Mouse (Mus musculus) spleen, adult 12 weeks (tissue): ENCODE results near the gene Oma1.

Experiments
- DNase-seq: peaks from one replicate; pipeline ENCODE4 v3.0.0; 2022; ENCODE audit warnings: low spot score

The Oma1 gene

DNA sequence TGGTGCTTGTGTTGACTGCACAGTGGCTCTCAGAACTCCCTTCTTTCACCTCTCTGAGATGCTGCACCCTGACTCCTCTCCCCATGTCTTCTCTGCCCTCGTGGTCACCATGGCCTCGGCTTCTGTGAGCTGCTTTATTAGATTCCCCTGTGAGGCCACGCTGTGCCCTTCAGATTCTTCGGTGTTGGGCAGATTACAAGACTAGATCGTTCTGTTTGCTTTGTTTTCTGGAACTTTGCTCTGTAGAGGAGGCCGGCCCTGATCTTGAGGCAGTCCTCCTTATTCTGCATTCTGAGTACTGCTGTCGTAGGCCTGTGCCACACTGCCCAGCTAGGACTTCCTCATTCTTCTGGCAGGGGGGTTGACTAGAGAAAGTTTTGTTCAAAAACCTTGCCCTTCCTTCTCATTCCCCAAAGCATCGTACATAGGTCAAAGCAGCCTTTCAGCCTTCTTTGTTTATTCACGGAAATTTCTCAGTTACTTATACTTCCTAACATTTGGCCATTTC, 45.4 kb downstream of the Oma1 start:
- DNase-seq: no peak

DNA sequence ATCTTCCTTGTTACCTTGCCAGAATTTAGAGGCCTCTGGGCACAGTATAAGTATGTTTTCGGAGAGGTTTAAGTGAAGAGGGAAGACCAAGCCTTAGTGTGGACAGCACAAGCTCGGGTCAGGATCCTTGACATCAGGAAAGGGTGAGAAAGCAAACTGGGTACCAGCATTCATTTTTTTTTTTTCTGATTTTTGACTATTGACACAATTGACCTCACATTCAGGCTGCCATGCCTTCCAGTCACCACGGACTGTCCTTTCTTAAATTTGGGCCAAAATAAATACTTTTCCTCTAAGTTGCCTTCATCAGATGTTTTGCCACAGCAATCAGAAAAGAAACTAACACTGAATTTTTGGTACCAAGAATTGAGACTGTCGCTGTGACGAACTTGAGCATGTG, 68.6 kb downstream of the Oma1 start:
- no peak for DNase-seq

DNA sequence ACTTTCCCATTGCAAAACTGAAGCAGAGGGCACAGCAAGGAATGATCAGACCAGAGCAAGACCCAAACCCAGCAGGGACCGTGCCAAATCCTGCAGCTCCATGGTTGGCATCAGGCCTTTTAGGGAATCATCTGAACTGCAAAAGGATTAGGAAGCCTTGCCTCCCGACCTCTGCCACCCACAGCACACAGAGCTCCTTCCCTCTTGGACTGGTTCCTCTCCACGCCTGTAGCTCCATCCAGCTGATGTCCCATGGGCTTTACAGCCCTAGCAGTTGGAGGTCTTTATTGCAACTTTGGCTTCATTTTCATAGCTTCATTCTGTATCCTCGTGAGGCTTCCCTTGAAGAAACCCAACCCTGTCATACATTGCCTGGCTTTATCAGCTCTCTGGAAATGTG, 71.4 kb downstream of the Oma1 start:
- DNase-seq: no peak

DNA sequence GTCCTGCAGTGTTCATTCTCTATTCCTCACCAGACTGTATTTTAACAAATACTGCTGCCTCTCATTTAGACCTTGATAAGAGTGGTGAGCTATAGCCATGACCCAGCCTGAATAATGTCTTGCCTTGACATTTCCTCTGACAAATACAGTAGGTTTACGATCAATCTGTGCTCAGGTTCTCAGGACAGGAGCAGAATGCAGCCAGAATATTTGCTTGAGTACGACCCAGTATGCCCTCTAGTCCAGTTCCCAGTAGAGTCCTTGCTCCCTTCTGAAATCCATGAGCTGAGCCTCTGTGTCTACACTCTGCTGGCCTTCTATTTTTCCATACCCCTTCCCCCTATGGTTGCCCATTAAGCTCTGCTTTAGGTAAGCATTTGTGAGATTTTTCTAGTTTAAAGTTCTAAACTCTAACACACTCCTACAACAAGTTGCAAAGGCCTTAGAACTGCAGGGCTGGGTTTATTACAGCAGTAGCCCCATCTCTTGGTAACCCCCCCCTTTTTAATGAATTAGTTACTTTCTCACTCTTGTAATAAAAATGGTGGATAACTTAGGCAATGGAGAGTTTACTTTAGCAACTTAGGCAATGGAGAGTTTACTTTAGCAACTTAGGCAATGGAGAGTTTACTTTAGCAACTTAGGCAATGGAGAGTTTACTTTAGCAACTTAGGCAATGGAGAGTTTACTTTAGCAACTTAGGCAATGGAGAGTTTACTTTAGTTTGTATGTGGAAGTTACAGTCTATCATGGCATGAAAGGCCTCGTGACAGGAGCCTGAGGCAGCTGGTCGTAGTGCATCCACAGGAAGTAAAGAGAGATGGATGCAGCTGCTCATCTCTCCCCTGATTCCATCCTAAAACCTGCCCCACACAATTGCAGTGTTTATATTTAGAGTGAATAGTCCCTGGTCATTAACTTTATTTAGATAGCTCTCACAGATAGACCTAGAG, 72.5 kb downstream of the Oma1 start:
- DNase-seq: no peak

DNA sequence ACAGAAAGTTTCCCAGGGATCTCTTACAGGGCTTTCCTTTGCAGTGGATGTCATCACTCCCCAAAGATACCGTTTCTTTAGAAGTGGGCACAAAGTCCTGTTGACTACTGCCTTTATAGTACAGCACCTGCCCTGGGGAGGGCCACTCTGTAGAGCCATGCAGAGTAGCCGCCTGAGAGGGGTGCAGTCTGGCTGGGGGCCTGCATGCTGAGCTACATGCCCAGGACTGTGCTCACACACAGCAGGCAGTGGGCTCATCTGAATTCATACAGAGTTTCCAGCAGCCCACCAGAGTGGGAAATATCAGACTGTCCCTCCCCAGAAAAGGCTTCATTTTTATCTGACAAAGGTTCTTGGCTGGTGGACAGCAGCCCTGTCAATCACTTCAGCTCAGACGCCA, 73.7 kb downstream of the Oma1 start:
- DNase-seq: no peak

DNA sequence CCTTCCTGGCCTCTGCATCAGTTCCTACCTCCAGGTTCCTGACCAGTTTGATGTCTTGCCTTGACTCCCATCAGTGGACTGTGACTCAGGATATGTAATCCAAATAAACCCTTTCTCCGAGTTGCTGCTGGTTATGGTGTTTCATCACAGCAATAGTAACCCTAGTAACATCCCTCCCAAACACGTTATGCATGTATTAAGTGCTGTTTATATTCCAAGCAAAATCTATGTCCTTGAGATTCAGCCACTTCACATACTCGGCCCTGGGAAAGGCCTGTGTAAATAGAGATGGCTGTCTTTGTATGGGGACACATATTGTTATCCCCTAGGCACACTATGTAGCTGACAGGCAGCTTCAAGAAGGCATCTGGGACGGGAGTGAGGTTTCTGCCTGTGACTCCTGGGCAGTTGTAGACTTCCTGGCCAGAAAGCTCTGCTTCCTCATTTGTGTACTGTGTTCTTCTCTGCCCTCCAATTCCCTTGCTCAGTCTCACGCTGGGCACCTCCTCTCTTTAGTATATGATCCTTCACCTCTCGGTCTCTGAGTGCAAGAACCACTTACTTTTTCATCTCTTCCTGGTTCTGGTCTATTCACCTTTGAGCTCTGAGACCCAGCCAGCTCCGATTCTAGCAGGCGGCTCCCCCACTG, 75.0 kb downstream of the Oma1 start:
- no peak for DNase-seq

DNA sequence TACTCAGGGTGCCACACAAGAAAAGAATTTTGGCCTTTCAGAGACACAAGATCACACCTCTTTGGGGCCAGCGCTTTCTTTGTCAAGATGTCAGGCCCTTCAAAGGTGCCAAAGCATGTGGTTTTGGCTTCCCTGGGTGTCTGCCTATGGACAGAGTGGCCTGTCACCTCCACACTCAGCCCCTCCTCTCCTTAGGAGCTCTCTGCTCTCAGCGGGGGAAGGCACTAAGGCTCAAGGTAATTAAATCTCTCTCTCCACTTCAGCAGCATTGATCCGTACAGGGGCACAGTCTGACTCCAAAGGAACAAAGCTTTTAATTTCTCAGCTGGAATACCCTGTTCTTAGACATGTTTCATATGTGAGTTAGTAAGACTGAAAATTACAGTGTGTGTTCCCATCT, 76.0 kb downstream of the Oma1 start:
- DNase-seq: no peak

DNA sequence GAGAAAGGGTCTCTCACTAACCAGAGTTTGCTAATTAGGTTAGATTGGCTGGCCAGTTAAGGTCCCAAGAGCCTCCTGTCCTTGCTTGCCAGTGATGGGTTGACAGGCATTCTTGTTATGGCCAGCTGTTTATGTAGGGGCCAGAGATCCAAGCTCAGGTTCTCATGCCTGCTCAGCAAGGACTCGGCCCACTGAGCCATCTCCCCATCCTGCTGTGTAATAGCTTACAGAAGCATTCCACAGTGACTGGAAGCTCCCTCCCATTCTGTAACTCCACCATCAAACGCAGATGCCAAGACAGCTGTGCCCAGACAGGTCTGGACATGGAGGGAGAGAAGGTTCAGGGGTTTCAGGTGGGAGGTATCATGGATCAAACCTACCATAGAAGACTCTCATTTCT, 76.9 kb downstream of the Oma1 start:
- DNase-seq: no peak

DNA sequence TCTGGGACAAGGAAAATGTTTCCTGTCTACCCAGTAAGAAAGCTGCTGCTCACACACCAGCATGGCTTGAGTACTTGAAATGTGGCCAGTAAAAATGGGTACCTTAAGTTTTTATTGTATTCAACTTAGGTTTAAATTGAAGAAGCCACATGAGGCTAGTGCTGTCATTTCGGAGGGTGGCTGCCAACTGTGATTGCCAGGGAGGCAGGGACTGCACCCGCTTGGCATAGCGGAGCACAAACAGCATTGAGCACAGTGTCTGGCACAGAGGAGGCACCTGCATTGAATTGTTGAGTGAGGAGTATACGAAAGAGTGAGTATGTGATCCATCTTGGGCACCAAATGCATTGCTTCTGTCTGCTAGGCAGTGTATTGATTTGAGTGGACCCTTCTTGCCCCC, 81.5 kb downstream of the Oma1 start:
- no peak for DNase-seq

DNA sequence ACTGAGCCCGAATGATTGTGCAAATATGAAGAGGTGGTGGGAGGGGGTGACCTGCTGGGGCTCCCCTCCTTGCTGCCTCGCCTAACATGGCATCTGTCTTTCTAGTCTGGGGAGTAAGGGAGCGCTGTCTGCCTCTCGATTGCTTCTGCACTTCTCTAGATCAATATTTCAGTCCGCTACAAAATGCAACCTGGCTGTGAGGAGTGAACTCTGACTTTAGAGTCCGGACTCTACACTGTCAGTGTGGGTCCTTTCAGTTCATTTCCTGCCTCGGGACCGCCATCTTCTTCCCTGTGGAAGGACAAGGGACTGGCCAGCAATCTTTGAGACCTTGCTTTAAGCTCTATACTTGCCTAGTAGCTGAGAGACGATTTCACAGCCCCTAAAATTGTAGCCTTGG, 82.3 kb downstream of the Oma1 start:
- DNase-seq: no peak

DNA sequence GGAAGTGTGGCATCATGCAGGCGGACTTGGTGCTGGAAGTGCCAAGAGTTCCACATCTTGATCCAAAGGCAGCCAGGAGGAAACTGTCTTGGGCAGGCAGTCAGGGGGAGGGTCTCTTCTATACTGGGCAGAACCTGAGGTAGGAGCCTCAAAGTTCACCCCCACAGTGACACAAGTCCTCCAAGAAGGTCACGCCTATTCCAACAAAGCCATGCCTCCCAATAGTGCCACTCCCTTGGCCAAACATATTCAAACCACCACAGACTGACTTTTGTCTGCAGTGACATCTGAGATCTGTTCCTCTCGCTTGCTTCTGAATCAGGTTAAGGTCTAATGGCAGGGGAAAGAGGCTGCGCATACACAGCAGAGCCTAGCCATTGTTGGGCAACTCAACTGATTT, 83.3 kb downstream of the Oma1 start:
- no peak for DNase-seq

DNA sequence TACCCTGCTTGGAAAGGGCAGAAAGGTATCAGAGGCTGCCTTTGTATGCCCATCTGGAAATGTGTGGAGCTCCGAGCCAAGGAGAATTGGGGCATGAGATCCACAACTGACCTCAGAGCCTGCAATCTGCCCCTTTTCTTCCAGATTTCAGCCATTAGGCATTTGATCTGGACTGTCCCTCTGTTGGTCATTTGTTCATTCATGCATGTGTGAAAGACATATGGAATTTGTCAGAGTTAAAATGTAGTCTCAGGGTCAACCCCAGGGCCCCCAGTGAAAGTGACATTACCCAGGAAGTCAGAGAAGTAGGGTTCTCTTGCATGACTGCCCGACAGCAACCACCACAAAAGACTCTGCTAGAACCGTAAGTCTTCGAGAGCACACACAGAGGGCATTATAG, 89.0 kb downstream of the Oma1 start:
- DNase-seq: no peak

DNA sequence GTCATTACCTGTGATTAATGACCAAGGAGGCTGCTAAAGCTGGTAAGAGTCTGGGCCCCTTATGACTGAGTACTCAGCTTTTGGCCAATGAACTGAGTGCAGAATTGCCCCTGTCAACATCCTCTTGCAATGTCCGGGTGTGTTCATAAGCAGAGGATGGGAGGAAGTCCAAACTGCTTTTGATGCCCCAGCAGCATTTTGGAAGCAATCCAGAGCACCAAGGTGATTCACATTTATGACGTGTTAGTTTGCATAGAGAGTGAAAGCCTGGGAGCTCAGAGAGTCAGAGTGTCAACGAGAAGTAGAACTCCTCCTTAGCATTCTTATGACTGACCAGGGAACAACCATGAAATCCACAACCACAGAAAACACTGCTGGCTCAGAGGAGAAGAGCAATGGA, 91.7 kb downstream of the Oma1 start:
- no peak for DNase-seq

DNA sequence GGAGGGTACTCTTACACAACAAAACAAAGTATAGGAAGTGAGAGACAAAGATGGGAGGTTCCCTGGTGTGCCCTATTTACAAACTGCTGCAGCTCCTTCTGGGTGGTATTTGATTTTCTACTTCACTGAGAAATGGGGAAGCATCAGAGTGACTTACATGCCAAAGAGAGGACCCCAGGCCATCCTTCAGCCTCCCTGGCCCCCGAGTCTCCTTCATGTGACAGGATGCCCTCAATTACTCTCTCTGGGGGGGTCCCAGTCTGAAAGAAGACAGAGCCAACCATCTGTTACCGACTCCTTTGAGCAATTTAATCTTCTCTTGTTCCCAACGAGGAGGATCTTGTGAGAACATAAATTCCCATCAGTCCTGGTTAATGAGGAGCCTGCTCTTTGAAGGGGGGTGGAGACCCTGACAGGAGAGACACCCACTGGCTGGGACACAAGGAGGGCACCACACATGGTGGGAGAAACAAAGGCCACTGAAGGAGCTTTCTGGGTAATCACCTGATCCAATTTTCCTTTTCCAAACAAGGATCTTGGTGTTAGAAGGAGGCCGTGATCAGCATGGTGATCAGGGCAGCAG, 96.7 kb downstream of the Oma1 start:
- no peak for DNase-seq
